Comparison of ENCODE assay signal across 8 mouse cellular contexts in the genomic region with DNA sequence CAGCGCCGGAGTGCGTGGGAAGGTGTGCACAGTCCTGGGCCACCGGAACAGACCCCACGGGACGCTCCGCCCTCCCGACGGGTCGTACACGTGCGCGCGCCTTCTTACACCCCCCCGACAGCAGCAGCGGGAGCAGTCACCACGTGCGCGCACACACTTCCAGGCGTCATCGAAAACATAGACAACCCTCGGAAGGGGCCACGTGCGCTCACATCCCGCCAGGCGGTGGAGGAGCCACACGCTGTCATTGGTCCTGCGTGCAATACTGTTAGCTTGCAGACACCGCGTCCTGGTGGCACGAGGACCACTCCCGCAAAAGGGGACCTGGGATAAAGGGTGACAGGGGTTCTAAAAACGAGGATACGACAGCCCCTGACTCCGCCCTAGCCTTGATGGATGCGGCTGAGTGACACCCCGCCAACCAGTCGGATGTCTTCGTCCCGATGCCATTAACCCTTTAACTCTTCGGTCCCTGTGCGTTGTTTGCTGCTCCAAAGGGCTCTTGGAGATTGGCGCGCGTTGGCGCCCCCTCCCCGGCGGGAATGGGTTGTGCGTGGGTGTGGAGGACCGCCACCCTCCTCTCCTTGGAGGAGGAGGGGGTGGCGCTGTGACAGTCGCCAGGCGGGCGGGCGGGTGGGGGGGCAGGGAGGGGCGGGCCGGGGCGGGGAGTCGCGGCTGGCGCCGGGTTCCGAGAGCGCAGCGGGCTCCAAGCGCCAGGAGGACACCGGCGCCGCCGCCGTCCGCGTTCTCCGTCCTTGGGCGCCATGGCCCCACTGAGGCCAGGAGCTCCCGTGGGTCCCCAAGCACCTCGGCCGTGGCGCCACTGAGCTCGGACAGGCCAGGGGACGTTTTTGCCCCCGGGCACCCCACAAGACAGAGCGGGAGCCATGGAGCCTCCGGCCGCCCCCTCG. TPM values are rescaled to one million over a fixed set of nuclear protein-coding genes. Genes with fewer than 3 reads are reported as not detected.
DNase-seq lines count a peak whose midpoint lies in the region; ATAC-seq and TF ChIP-seq lines count a peak whose summit lies in the region.

Pde4a (plus strand) TSS at position 674 of the 911 bp plus-strand sequence.

- WGBS in hindbrain, embryonic 16.5 days, result 2% methylated on average over 67 of the region's 86 CpGs
- WGBS in midbrain, embryonic 12.5 days, result 1% methylated on average over 80 of the region's 86 CpGs

- peaks cover 0 to 5% of the 10 kb centered on the region in 2 experiments; a peak in 1 of 4 replicates for H3K4me1 ChIP-seq in ES-E14 (ENCODE audit: control insufficient read depth in 2 of 2, insufficient read depth in 2 of 2, low read length in 2 of 2, poor library complexity in 1 of 2)
- H3K4me1 ChIP-seq in hindbrain, embryonic 16.5 days (ENCODE audit: control insufficient read depth, insufficient read depth, low read depth, low read length), result peaks cover 21% of the 10 kb centered on the region
- H3K4me1 ChIP-seq in midbrain, embryonic 12.5 days, result peaks cover 33% of the 10 kb centered on the region

- DNase-seq in ES-E14 (ENCODE audit: low read depth, low spot score), result no peak
- peak; percentile 81 for DNase-seq in brain, embryonic 18.5 days (ENCODE audit: low read depth, low spot score)
- no peak for DNase-seq in gastrocnemius, adult 8-10 months (ENCODE audit: low spot score in 2 of 2)
- DNase-seq in left cerebral cortex, adult 8-10 months (ENCODE audit: low spot score in 2 of 2), result peak; percentile 76 to 91
- DNase-seq in telencephalon, adult 2 months (ENCODE audit: low read depth, low spot score), result peak; percentile 86
- no peak for DNase-seq in cerebellum, adult 11-12 months

- in situ Hi-C loops in ES-E14 (cut with MboI; ENCODE audit: low sequenced_read_pairs in 2 of 2, unreplicated experiment in 2 of 2), result no loop called here

- peak within 1 kb of the TSS; percentile 68 for H3K4me2 ChIP-seq in hindbrain, embryonic 16.5 days (ENCODE audit: low read length)
- H3K4me2 ChIP-seq in midbrain, embryonic 12.5 days (replicated peaks), result peak within 1 kb of the TSS; percentile 59

- H3K27me3 ChIP-seq in hindbrain, embryonic 16.5 days (replicated peaks; ENCODE audit: control insufficient read depth, insufficient read depth, low read length), result peaks cover 53% of the 10 kb centered on the region
- H3K27me3 ChIP-seq in midbrain, embryonic 12.5 days, result peaks cover 77% of the 10 kb centered on the region

- peak; percentile 29 for ATAC-seq in hindbrain, embryonic 16.5 days
- ATAC-seq in midbrain, embryonic 12.5 days (ENCODE audit: low FRiP score, low read depth), result no peak

- peak within 1 kb of the TSS; percentile 75 for H3K9ac ChIP-seq in ES-E14 (ENCODE audit: insufficient read depth, low read depth, low read length, poor library complexity, severe bottlenecking)
- H3K9ac ChIP-seq in hindbrain, embryonic 16.5 days (ENCODE audit: low read depth, low read length), result peak within 1 kb of the TSS; percentile 64
- peak within 1 kb of the TSS; percentile 21; the same call in 1 of the 2 replicates for H3K9ac ChIP-seq in midbrain, embryonic 12.5 days (replicated peaks)

- no peak within 1 kb of the TSS for H3K27ac ChIP-seq in ES-E14 (ENCODE audit: insufficient read depth, low read depth, low read length, poor library complexity, severe bottlenecking)
- no peak within 1 kb of the TSS for H3K27ac ChIP-seq in hindbrain, embryonic 16.5 days (ENCODE audit: low read depth, low read length)
- H3K27ac ChIP-seq in midbrain, embryonic 12.5 days (replicated peaks), result no peak within 1 kb of the TSS

- no peaks in the 10 kb centered on the region for H3K36me3 ChIP-seq in ES-E14 (ENCODE audit: control insufficient read depth, insufficient read depth, low read length, poor library complexity, severe bottlenecking)
- no peaks in the 10 kb centered on the region for H3K36me3 ChIP-seq in hindbrain, embryonic 16.5 days (ENCODE audit: control insufficient read depth, insufficient read depth, low read length)
- H3K36me3 ChIP-seq in midbrain, embryonic 12.5 days, result no peaks in the 10 kb centered on the region

- H3K4me3 ChIP-seq in ES-E14 (ENCODE audit: insufficient read depth in 1 of 2, low read depth in 1 of 2, low read length in 2 of 2, poor library complexity in 1 of 2, severe bottlenecking in 1 of 2), result peak within 1 kb of the TSS; percentile 82 to 85
- peak within 1 kb of the TSS; percentile 48 for H3K4me3 ChIP-seq in hindbrain, embryonic 16.5 days (ENCODE audit: low read length)
- peak within 1 kb of the TSS; percentile 41 for H3K4me3 ChIP-seq in midbrain, embryonic 12.5 days

- no peaks in the 10 kb centered on the region for H3K9me3 ChIP-seq in ES-E14 (ENCODE audit: control insufficient read depth, insufficient read depth, low read depth, low read length)
- H3K9me3 ChIP-seq in hindbrain, embryonic 16.5 days (ENCODE audit: control insufficient read depth, low read length), result no peaks in the 10 kb centered on the region
- no peaks in the 10 kb centered on the region for H3K9me3 ChIP-seq in midbrain, embryonic 12.5 days

TF ChIP-seq in ES-E14, 5 proteins besides CTCF, POLR2A, EP300 and RAD21:
- TF ChIP-seq CHD2 (IDR thresholded peaks at IDR 0.05; ENCODE audit: low read depth, low read length) (no peak; the same call in 1 of the 2 replicates), ZNF384 (IDR thresholded peaks at IDR 0.05; ENCODE audit: low read depth, low read length) (no peak), HCFC1 (IDR thresholded peaks at IDR 0.05; ENCODE audit: borderline replicate concordance, insufficient read depth, low read length) (no peak), ZC3H11A (IDR thresholded peaks at IDR 0.05; ENCODE audit: borderline replicate concordance, low read depth, low read length) (no peak), MAFK (IDR thresholded peaks at IDR 0.05; ENCODE audit: insufficient read depth, low read depth, low read length) (no peak)
TF ChIP-seq in ES-E14: peak in this region for 0.

RNA-seq across cellular contexts. Expression of gene Pde4a, which starts in this region (rescaled TPM):
- 3.2 and 4.9 TPM in 2 replicates for total RNA-seq in ES-E14 (2012; rRNA removed)
- 10 to 100 TPM; 40.7 to 51.5 (median 47.0) TPM for total RNA-seq in gastrocnemius, adult 8-10 months (2022)
- polyA plus RNA-seq in hindbrain, embryonic 16.5 days (2015; fragmentation: Nextera tagmentation; extraction: Ambion mirVana), result 47.7 and 50.5 TPM in 2 replicates
- total RNA-seq in left cerebral cortex, adult 8-10 months (2022), result 10 to 100 TPM; 91.9 to 94.8 (median 93.7) TPM
- 11.3 and 11.5 TPM in 2 replicates for polyA plus RNA-seq in midbrain, embryonic 12.5 days (2016; fragmentation: Nextera tagmentation; extraction: Ambion mirVana)

Comparison
In these comparisons a context has a peak if more than half of its experiments do, and no peak if none do; other contexts are left out.
1. DNase-seq: peak in brain, embryonic 18.5 days (single experiment), left cerebral cortex, adult 8-10 months (2 of 2) and telencephalon, adult 2 months (single experiment); none in ES-E14 (single experiment), gastrocnemius, adult 8-10 months (0 of 2) and cerebellum, adult 11-12 months (single experiment).
2. H3K9ac ChIP-seq: peak in every context shown above with its lines; median percentile 75 in ES-E14; 64 in hindbrain, embryonic 16.5 days; 21 in midbrain, embryonic 12.5 days.
3. Peak in every context shown above with its lines, with median percentiles within 50 percentile points of each other: H3K4me3 ChIP-seq.